Mouse (Mus musculus) B cell, adult 62 days (primary cell): ENCODE results near the gene Gabpb2. TPM values are rescaled to one million over a fixed set of nuclear protein-coding genes. Genes with fewer than 3 reads are reported as not detected.

Experiments
- total RNA-seq: library from RNA; stranded (reverse); gene quantifications from 4 replicates; pipeline ENCODE4 v1.2.4, GENCODE M21; 2023

Gabpb2 gene
- 76.5 to 77.1 TPM (median 76.8 TPM) in 4 replicates for total RNA-seq

DNA sequence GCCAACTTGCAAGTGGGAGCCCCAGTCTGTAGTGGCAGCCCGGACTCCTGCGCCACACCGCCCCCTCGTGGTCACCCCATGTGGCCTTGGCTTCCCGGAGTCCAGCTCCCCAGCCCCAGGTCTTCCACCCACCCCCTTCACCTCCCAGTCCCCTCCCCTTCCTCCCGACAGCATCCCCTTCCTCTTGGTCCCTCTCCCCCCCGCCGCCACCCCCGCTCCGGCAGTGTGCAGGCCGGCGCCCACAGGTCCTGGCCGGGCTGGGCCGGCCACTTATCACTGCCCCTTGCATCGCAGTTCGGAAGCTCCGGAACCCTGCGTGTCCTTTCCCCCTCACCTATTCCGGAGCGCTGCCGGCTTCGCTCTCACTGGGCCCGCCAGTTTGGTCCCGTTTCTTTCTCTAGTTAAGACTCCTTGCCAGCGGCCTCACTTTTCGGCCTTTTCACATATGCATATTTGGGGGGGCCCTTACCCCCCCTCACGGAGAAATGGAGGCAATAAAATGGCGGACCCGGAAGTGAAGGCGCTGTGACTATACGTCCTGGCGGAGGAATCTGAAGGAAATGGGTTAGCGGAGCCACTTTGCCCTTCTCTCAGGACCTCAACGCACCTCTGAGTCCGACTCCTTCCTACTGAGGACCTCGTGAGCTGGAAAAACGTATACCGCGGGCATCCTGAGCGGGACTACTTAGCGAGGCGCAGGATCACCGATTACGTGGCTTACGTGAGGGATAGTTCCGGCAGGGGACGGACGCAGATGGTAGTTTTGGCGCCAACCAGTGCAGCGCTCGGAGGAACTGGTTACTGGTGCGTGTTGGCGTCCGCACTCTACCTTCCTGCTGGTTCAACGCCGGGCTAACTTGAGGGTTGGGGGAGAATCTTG lies at the start of gene Gabpb2:
Gene Gabpb2, minus strand, starts transcription at position 662 of the 880 bp plus-strand sequence.

DNA sequence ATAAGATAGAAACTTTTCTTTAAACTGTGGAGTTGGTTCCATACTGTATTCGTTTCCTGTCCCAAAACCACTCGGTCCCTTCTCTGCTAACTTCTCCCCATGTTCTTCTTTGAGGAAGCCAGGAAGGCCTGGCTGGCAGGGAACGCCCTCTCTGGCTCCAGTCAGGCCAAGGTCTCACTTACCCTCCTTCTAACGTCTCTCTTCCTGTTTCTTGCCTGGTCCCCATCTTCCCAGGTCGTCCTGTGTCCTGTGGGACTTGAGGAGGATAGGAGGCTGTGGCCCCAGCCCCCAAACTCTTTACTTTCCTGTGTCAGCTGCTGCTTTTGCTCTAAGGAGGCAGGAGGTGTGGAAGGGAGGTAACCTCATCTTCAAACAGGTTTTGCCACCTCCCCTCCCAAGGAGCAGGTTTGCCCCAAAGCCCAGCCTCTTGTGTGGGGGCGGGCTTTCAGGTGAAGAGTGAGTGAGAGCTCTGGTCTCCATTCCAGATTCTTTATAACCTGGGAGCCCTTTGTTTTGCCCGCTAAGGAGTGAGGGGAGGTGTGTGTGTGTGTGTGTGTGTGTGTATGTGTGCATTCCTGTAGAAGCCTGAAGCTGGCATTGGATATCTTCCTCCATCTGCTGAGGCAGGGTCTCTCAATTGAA lies 33.2 kb upstream of the Gabpb2 start, which contains the start of gene Bnipl:
Gene Bnipl, minus strand, starts transcription at position 411 of the 642 bp plus-strand sequence.

DNA sequence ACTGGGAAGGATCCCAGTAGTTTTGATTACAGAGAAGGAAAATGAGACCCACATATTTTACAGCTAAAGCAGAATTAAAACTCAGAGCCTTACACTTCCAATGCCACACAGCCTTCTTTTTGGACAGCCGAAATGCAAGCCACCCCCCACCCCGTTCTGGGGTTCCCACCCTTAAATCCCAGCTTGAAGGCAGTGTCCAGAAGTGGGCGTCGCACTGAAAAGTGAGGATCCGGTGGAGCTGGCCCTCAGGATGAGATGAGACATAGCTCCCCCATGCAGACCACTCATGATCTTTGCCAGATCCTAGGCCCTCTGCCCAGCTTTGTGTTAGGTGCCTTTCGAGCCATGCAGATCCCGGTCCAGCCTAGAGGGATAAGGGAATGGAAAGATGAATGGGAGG lies 23.8 kb upstream of the Gabpb2 start, which contains the start of gene Gm128:
Gene Gm128, minus strand, starts transcription at position 101 of the 400 bp plus-strand sequence.

DNA sequence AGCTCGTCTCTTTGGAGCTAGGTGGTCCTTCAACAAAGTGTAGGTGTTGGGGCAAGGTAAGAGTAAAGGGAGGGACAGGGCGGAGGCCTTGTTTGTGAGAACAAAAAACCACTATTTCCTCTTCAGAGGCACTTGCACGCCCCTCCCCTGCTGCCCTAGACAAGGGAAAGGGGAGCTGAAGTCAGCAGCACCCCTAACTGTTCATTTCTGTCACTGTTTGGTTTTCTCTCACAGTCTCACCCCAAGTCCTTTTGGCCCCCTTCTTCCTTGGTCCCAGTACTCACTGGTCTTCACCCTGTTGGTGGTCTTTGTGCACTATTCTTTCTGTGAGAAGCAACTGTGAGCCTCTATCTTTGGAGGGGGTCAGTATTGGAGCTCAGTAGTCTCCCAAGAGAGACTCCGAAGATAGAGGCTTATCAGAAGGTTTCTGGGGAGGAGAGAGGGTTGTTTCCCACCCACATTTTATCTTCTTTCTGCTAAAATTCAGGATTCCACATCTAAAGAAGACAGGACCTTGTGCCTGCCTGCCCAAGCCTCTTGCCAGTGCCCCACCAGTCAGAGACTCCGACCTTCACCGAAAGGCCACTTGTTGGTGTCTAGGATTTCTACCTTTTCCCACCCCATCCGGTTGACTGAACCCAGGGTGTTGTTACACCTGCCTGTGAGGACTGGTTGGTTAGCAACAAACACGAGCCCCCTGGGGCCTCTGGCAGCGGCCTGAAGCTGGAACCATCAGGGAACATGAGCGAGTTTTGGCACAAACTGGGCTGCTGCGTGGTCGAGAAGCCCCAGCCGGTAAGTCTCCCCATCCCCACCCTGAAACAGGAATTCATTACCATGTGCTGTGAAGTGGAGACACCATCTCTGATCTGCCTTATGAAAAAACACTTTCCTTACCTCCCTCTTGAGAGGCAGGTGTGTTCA lies 13.8 kb upstream of the Gabpb2 start, which contains the start of gene Mllt11:
Gene Mllt11, minus strand, starts transcription at position 874 of the 924 bp plus-strand sequence.

DNA sequence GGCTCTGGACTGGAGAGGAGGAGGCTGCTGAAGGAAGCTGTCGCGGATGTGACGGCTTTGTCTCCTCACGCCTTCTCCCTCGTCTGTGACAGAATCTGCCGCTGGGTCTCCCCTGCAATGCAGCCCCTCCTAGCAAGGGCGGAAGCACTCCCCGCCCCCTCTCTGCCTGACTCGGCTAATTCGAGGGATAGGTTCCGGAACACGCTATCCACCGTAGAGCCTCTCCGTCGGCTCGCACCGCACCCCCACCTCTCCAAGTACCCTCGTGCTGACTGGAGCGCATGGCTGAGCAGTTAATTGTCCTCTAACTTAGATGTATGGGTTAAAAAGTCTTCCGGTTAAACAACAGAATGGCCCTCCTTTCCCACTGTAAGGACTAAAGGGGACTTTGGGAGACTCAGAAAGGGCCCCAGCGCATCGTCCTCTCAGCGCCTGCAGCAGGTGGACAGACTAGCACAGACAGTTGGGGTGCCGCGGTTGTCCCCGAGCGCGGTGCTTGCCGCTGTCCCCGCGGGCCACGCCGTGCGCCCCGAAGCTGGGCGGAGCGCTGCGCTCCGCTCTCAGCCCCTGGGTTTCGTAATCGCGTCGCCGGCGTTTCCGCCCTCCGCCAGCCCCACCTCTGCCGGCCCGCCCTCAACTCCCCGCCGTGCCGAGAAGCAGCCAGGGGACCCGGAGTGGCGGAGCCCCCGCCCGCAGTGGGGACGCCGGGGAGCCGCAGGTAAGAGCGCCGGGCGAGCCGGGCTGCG lies 10.6 kb upstream of the Gabpb2 start, which contains the start of gene Cdc42se1:
Gene Cdc42se1, plus strand, starts transcription at position 585 of the 746 bp plus-strand sequence.

DNA sequence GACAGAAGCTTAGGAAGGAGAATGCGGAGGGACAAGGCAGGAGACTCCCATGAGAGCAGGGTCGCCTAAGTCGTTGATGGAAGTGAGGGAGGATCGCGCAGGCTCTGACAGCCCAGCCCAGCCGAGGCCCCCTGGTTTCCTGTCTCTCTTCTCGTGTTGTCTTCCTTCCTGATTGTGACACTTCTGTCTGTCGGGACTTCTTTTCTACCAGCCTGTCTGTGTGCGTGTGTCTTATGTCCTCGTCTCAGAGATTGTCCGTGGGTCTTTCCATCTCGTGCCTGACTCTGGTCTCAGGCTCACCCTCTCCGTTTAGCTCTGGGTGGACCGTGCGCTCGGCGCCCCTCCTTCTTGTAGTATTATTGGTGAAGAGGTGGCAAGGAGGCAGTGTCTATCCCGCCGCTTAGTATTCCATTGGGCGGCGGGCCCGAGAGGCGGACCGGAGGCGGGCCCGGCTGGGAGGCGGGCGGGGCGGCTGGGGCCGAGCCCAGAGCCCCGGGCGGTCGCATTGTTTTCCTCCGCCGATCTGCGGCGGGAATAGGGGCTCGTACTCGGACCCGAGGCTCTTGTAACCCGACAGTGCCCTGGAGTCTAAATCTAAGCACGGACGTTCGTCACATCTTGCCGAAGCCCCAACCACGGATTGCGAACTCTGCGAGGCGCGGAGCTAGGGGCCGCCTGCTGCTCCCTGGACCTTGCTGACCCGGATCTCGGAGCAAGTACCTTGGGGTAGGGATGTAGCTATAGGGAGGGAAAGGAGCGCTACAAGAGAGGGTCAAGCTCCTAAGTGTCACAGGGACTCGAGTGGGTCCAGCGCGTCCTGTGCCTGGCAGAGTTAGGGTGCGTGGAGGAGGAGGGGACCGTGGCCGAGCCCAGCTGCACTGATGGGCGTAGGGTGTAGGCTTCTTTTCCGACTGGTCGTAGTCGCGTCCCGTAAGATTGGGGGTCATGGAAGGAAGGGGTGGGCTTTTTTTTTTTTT lies 57.4 kb downstream of the Gabpb2 start, which contains the start of gene Sema6c:
Gene Sema6c, plus strand, starts transcription at position 471 of the 977 bp plus-strand sequence.

DNA sequence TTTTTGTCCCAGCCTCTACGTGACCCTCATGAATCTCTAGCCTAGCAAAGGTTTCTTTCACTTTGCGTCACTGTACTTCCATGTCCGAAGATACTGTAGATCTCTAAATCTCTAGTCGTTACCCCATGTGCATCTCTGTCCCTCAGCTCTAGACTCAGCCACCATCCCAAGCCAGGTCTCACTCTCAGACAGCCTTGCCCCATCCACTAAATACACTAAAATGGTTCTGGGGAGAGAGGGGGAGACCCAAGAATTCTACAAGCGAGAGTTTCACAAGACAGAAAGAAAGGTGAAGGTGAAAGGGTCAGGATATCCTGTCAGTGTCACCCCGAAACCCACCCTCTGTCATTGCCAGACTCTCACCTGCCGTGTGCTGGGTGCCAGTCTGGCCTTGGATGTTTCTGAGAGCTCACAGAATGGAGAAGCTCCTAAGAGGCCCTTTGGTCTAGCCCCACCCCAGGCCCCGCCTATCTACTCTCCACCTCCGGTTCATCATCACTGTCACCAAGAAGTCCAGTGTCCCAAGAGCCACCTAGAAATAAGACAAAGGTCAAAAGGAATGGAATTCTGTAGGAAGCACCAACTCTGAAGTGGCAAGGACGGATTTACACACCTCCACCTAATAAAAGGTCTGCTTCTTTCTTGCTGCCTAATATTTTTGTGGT lies 75.6 kb downstream of the Gabpb2 start, which contains the start of gene Tnfaip8l2:
Gene Tnfaip8l2, minus strand, starts transcription at position 409 of the 665 bp plus-strand sequence.

DNA sequence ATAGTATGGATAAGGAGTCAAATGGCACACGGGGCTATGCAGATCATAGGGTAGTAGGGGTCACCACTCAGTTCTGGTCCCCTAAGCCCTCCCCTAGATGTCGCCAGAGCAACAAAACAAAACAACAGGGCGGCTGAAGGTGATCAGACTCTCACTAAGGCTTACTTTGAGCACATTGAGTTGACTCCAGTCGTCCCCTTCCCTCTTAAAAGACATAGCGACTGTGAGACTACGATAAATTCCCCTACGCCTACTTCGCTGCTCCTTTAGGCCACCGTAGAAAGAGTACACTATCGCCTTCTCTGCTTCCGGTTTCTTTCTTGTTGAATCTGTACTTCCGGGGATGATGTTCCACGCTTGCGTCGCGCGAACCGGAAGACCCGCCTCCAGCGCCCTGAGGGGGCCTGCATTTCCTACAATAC lies 84.0 kb downstream of the Gabpb2 start, which contains the start of the genes Scnm1 and Lysmd1:
Gene Scnm1, minus strand, starts transcription at position 332 of the 422 bp plus-strand sequence.
Gene Lysmd1, plus strand, starts transcription at position 409 of the 422 bp plus-strand sequence.

Other genes with a start within 250 kb of the Gabpb2 start
- 72.1 to 98.3 TPM (median 78.7 TPM) in 4 replicates for gene Pi4kb, start 243.2 kb downstream of the Gabpb2 start, total RNA-seq
- 48.1 to 60.2 TPM (median 52.1 TPM) in 4 replicates for gene Zfp687, start 202.5 kb downstream of the Gabpb2 start, total RNA-seq
- 111 to 141 TPM (median 125 TPM) in 4 replicates for gene Psmd4, start 175.3 kb downstream of the Gabpb2 start, total RNA-seq
- 33.8 to 38.5 TPM (median 35.8 TPM) in 4 replicates for gene Pip5k1a, start 111.0 kb downstream of the Gabpb2 start, total RNA-seq
- gene Vps72, start 106.9 kb downstream of the Gabpb2 start, total RNA-seq: 49.9 to 62.3 TPM (median 55.4 TPM) in 4 replicates
- 1.1 to 2.9 TPM (median 2.2 TPM) in 4 replicates for gene Tmod4, start 93.4 kb downstream of the Gabpb2 start, total RNA-seq
- 62.4 to 85.5 TPM (median 67.5 TPM) in 4 replicates for gene Scnm1, start 83.9 kb downstream of the Gabpb2 start, total RNA-seq
- 5.7 to 6.9 TPM (median 6.4 TPM) in 4 replicates for gene Lysmd1, start 83.8 kb downstream of the Gabpb2 start, total RNA-seq
- 21.7 to 31.8 TPM (median 29.5 TPM) in 4 replicates for gene Tnfaip8l2, start 75.6 kb downstream of the Gabpb2 start, total RNA-seq
- gene Sema6c, start 57.5 kb downstream of the Gabpb2 start, total RNA-seq: 0.37 to 2.0 TPM (median 1.5 TPM) in 3 of 4 replicates, not detected in the other
- 183 to 200 TPM (median 191 TPM) in 4 replicates for gene Cdc42se1, start 10.8 kb upstream of the Gabpb2 start, total RNA-seq
- gene Mllt11, start 14.3 kb upstream of the Gabpb2 start, total RNA-seq: 5.0 to 8.0 TPM (median 6.1 TPM) in 4 replicates
- gene Gm128, start 23.7 kb upstream of the Gabpb2 start, total RNA-seq: not detected in 4 replicates
- gene Bnipl, start 33.3 kb upstream of the Gabpb2 start, total RNA-seq: not detected in 4 replicates
- gene Mindy1, start 63.4 kb upstream of the Gabpb2 start, total RNA-seq: 29.3 to 34.5 TPM (median 31.6 TPM) in 4 replicates
- gene Prune1, start 64.2 kb upstream of the Gabpb2 start, total RNA-seq: 10.5 to 12.0 TPM (median 11.5 TPM) in 4 replicates
- 1.3 to 2.2 TPM (median 1.9 TPM) in 4 replicates for gene Anxa9, start 89.3 kb upstream of the Gabpb2 start, total RNA-seq
- 127 to 147 TPM (median 132 TPM) in 4 replicates for gene Cers2, start 96.9 kb upstream of the Gabpb2 start, total RNA-seq
- gene Setdb1, start 139.3 kb upstream of the Gabpb2 start, total RNA-seq: 31.0 to 36.5 TPM (median 35.8 TPM) in 4 replicates
- not detected in 4 replicates for gene 4930558C23Rik, start 184.9 kb upstream of the Gabpb2 start, total RNA-seq
- 84.3 to 103 TPM (median 88.9 TPM) in 4 replicates for gene Arnt, start 216.5 kb upstream of the Gabpb2 start, total RNA-seq